Mouse (Mus musculus) inflammation-experienced regulatory T-cells (primary cell): ENCODE measurements around the gene Rhox12. TPM values are rescaled to one million over a fixed set of nuclear protein-coding genes. Genes with fewer than 3 reads are reported as not detected.

Source experiments
- polyA plus RNA-seq, 2 experiments: library from polyadenylated mRNA; unstranded; fragments of 100-300 nt; shearing (Covaris generic); gene quantifications; one replicate each; pipeline ENCODE4 v1.2.1; 2017

Rhox12 gene
- polyA plus RNA-seq: not detected

DNA sequence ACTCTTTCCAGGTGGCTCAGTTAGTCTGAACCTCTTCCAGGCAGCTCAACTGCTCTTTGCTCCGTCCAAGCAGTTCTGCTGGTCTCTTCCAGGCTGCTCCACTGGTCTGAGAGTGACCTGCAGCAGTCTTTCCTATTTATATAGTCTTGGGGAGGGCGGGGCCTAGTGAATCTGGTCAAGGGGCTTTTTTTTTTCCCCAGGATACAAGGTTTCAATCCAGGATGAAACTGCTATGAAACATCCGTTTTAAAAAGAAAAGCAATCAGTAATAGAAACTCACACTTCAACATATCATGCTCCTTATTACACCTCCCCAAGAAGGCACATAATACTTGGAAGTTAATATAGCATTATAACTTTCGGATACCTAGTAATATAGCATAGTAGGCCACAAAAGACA lies at the start of gene Rhox12:
Gene Rhox12, minus strand, starts transcription at position 101 of the 400 bp plus-strand sequence.

GRCm38 (mm10) chrX:38120982-38121381 lies 10.3 kb upstream of the Rhox12 start, which contains the start of gene Rhox13:
Gene Rhox13, plus strand, starts transcription at chrX:38121219.

GRCm38 (mm10) chrX:38085041-38085440 lies 25.7 kb downstream of the Rhox12 start, which contains the start of gene Rhox11:
Gene Rhox11, minus strand, starts transcription at chrX:38085141.

GRCm38 (mm10) chrX:38066175-38066574 lies 44.5 kb downstream of the Rhox12 start, which contains the start of gene Rhox10:
Gene Rhox10, plus strand, starts transcription at chrX:38066475.

Other genes starting within 250 kb of the Rhox12 start
- not detected for gene Rhox8, start 232.0 kb downstream of the Rhox12 start, polyA plus RNA-seq
- under 1 TPM in 1 of 2 experiments, not detected in 1; 0.24 TPM for gene Rhox7b, start 213.7 kb downstream of the Rhox12 start, polyA plus RNA-seq
- gene Rhox9, start 209.1 kb downstream of the Rhox12 start, polyA plus RNA-seq: under 1 TPM; 0.12 to 0.67 TPM
- 1 to 10 TPM in 1 of 2 experiments, under 1 TPM in 1; 0.18 to 1.2 TPM for gene Btg1-ps1, start 92.1 kb downstream of the Rhox12 start, polyA plus RNA-seq
- gene Btg1-ps2, start 67.8 kb downstream of the Rhox12 start, polyA plus RNA-seq: 1 to 10 TPM in 1 of 2 experiments, not detected in 1; 1.1 TPM
- not detected for gene Rhox10, start 44.4 kb downstream of the Rhox12 start, polyA plus RNA-seq
- not detected for gene Rhox11, start 25.8 kb downstream of the Rhox12 start, polyA plus RNA-seq
- not detected for gene Rhox13, start 10.3 kb upstream of the Rhox12 start, polyA plus RNA-seq
- 1 to 10 TPM in 1 of 2 experiments, under 1 TPM in 1; 0.80 to 2.0 TPM for gene Zbtb33, start 78.9 kb upstream of the Rhox12 start, polyA plus RNA-seq
- gene Tmem255a, start 141.5 kb upstream of the Rhox12 start, polyA plus RNA-seq: 1 to 10 TPM in 1 of 2 experiments, under 1 TPM in 1; 0.51 to 1.0 TPM
- gene Atp1b4, start 205.3 kb upstream of the Rhox12 start, polyA plus RNA-seq: under 1 TPM; 0.04 to 0.13 TPM